Mouse (Mus musculus): Measurements from ENCODE around the gene Dennd1b. TPM values are rescaled to one million over a fixed set of nuclear protein-coding genes. Genes with fewer than 3 reads are reported as not detected.

The Dennd1b gene
- total RNA-seq, 2 experiments from 2014 or later: 19.8 to 20.8 TPM

Other genes starting within 250 kb of the Dennd1b start
- gene Lhx9, start 114.9 kb upstream of the Dennd1b start, total RNA-seq (2021): not detected
- gene 2310009B15Rik, start 106.6 kb upstream of the Dennd1b start, total RNA-seq (2021): 10 to 100 TPM; 10.8 to 15.2 TPM

Measured in heart, postnatal 36 days (tissue).